Mouse (Mus musculus): ENCODE measurements around the gene I830077J02Rik.

I830077J02Rik gene

DNA sequence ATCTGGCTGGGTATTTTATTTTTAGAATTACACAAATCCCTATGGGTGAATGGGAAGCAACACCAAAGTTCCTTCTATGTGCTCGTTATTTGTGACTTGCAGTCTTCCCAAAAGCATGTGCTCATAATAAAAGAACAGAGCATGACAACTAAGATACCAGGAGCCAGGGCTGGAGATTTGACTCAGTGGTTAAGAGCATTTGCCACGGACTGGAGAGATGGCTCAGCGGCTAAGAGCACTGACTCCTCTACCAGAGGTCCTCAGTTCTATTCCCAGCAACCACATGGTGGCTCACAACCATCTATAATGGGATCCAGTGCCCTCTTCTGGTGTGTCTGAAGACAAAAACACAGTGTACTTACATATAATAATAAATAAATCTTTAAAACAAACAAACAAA is 35.7 kb downstream of the I830077J02Rik start:
- in situ Hi-C loops (cut with MboI, MseI) = loop anchor here (5.0 to 10.0 kb wide), 5 partner anchors 60 to 210 kb away; partner anchors contain the start of genes Ddx20 (in 2 of the 2), Rap1a (in 1 of the 2) and Wdr77 (in 1 of the 2)

DNA sequence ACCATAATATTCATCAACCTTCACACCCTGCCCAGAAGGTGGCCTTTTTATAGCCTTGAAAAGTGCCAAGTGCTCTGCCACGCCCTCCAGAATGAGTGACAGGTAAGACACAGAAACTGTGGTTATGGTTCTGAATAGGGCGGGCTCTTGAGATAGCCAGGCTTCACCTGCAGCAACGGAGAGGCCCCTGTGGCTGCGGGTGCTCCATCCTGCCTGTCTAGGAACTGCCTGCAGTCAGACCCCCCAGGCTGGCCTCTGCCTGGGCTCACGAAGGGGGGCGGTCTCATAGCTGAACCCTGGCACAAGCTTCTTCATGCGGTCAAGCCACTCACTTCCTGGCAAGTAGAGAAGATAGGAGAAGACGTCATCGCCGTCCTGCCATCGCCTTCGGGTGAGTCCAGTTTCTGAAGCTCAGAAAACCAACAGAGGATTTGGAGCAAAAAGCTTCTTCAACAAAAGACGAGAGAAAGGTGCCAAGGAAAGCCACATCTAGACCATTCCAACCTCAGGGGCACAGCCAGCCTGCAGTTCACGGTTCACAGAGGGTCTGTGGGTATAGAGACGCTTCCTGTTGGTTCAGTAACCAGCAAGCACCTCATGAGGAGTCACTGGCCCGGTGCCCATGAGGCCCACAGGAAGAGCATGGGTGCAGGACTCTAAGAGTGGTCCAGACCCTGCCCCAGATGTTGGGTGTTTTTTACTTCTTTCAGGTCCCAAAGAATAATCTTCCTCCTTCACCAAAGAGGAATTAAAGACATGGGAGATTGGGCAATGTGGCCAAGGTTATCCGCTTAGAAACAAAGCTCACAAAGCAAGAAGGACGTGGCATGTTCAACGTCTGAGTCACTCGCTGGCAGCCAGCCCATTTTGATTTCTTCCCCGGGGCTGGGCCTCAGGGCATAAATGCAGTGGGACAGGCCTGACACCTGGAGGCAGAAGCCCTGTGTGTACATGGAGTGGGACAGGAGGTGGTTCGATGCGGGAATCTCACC is 37.6 kb downstream of the I830077J02Rik start:
- in situ Hi-C loops (cut with MboI, MseI) = loop anchor here (5.0 to 10.0 kb wide), 5 partner anchors 62 to 208 kb away; partner anchors contain the start of genes Ddx20 (in 2 of the 2), Rap1a (in 1 of the 2) and Wdr77 (in 1 of the 2)

DNA sequence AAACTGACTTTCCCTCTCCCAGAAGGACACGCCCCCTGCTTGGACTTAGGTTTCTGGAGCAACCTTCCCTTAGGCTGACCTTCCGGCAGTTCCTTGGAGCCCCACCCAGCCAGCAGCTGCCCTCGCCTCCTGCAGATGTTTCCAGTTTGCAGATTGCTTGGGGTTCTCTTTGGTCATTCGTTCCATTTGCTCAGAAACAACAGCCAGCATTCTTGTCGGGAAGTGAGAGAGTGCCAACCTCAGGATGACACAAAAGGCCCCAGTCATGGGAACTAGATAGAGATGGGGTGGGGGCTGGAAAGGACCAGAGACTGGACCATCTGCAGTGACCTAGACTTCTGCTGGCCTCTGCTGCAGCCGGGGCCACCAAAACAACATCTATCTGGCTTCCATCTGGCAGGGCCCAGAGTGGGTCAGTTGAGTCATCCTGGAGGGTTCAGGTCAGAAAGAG is 38.5 kb downstream of the I830077J02Rik start:
- in situ Hi-C loops (cut with MboI, MseI) = loop anchor here in 1 of 2 experiments (10.0 kb wide), 1 partner anchor 79 kb away; no protein-coding TSS in a partner anchor

DNA sequence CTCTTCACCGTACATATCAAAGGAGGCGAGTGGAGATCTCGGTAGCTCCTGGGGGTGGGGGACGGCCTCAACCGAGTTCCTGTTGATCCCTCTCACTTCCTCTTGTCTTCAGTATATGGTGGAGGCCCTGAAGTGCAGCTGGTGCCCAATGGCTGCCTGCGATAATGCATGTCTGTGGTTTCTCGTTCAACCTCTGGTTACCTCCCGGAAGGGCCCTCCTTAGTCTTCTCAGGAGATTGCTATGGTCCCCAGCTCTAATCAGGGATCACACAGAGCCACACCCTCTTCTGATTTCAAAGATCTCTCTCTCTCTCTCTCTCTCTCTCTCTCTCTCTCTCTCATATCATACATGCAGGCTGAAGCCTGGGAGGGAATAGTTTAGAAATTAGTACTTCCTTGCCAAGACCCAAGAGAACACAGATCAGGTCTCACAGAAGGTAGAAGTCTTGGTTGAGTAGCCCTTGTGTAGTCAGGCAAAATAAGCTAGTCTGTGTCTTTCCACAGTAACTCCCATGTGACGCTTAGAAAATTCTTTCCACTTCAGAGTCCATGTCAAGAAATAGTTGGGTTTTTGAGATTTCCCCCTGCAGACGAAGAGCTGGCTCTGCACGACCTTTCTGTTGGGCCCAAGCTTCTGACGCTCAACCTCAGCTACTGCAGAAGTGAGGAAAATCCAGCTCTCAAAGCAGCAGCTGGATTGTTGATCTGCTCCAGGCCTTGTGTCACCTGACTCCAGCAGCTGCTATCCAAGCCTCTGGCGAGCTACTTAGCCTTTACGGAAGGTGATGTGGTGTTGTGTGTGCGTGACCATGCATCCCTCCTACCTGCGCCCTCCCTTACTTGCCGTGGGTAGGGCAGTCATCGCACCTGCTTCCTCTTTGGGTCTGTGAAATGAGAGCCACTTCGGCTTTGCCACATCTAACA is 39.6 kb downstream of the I830077J02Rik start:
- in situ Hi-C loops (cut with MboI, MseI) = loop anchor here in 1 of 2 experiments (10.0 kb wide), 1 partner anchor 78 kb away; no protein-coding TSS in a partner anchor

DNA sequence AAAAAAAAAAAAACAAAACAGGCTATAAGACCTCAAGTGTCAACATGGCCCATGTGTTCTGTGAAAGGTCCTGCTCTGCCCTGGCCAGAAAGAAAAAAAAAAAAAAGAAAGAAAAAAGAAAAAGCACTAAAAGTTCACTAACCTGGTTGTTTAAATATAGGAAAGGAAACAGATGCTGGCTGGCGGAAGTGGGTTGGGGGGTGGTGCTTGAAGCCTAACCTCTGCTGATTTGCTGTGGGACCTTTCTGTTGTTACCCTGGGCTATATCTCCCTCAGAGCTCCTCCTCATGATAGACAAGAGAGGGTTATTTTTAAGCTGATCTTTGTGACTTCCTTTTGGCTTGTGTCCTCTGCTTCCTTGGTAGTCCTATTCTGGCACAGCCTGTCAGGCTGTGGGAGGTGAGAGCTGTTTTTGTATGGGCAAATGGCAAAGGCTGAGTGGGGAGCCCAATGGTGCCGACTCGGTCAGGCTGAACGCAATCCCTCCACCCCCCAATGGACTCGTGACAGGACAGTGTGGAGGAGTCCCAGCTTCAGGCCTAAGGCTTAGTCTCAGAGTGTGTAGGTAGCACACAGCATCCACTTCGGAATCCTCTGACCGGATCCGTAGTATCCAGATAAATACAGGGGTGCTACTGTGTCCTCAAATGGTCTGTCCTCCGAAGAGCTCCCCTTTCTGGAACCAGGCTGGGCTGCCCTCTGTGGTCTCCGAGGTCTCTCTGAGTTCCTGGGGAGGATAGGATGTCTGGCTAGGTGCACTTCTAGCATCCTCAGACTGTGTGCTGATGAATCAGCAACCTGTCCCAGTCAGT is 40.5 kb downstream of the I830077J02Rik start:
- in situ Hi-C loops (cut with MboI, MseI) = loop anchor here in 1 of 2 experiments (10.0 kb wide), 1 partner anchor 77 kb away; no protein-coding TSS in a partner anchor

DNA sequence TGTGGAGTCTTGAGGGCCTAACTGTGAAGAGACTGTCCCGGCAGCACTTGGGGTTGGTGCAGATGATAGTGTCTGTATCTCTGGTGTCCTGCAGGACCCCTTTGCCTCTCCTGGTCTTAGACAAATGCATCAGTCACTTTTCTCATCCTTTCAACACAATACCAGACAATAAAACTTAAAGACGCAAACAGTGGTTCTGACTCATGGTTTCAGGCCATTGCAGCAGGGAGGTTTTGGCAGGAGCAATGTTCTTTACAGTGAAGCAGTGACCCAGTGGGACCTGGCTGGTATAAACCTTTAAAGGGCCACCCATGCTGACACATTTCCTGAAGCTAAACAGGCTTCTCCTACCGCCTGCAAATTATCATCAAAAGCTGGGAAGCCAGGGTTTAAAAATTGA is 41.3 kb downstream of the I830077J02Rik start:
- in situ Hi-C loops (cut with MboI, MseI) = loop anchor here in 1 of 2 experiments (10.0 kb wide), 1 partner anchor 76 kb away; no protein-coding TSS in a partner anchor

DNA sequence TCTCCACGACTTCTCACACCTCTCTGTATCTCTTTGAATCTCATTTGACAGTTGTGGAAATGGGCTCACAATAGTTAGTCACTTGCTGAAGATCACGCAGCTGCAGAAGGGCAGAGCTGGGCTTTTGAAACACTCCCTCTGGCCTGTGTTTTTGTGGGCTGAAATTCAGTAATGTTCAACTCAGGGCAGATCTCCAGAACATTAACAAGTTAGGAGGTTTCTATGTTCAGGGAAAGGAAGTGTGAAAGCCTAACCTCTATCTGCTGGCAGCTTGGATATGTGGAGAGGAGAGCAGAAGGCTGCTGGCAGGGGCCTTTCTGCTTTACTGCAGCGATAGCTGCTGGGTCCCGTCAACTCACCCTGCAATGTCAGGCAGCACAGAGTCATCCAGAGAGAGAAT is 42.2 kb downstream of the I830077J02Rik start:
- in situ Hi-C loops (cut with MboI, MseI) = loop anchor here in 1 of 2 experiments (10.0 kb wide), 1 partner anchor 75 kb away; no protein-coding TSS in a partner anchor

DNA sequence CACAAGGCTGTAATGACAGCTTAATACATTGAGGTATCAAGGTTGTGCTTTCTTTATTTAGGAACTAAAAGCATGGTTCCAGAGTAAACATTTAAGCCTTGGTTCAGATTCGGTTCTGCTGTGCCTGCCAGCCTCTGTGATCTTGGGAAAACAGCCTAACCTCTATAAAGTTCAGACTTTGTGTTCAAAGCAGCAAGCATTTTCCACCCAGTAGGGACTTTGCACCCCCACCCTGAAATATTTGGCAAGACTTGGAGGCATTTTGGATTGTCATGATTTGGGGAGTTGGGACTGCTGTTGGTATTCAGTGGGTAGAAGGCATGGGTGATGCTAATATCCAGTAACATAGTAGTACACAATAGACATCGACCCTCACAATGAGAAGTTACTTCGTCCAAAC is 43.5 kb downstream of the I830077J02Rik start:
- in situ Hi-C loops (cut with MboI, MseI) = no loop called here

DNA sequence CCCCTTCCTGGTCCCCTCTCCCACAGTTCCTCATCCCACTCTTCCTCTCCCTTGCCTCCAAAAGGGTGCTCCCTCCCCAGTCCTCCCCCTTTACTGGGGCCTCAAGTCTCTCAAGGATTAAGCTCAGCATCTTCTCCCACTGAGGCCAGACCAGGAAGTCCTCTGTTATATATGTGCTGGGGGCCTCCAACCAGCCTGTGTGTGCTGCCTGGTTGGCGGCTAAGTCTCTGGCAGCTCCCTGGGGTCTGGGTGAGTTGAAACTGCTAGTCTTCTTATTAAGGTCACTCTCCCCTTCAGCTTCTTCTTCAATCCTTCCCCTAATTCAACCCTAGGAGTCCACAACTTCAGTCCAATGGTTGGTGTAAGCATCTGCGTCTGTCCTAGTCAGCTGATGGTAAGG is 49.4 kb downstream of the I830077J02Rik start:
- in situ Hi-C loops (cut with MboI, MseI) = no loop called here

DNA sequence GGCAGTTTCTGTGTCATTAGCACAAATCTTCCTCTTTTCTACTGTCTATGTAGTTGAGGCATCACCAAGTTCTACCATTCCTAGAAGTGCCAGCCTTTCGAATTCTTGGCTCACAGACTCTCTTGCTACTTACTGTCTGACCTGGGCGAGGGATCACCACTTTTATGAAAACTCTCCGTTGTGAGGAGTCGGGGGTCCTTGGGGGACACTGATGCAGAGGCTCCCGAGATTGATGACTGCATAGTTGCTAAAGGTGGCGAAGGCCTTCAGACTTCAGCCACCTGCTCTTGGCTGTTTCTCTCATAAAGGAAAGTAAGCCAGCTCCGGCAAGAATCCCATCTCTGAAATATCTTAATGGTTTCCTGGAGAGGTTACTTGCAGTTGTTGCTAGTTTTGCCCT is 50.4 kb downstream of the I830077J02Rik start:
- in situ Hi-C loops (cut with MboI, MseI) = no loop called here

DNA sequence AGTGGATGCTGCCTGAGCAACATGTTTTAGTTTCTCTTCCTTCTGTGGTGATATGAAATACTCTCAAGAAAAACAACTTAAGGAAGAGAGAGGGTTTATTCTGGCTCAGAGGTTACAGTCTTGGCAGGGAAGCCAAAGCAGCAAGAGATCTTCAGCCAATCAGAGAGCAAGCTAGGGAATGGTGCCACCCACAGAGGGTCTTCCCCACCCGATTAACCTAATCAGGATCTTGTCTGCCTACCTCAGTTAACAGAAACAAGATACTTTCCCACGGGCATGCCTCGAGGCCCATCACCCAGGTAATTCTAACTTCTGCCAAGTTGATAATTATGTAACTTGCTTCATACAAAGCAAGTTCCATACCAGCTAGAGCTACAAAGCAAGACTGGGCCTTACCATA is 52.0 kb downstream of the I830077J02Rik start:
- in situ Hi-C loops (cut with MboI, MseI) = no loop called here

DNA sequence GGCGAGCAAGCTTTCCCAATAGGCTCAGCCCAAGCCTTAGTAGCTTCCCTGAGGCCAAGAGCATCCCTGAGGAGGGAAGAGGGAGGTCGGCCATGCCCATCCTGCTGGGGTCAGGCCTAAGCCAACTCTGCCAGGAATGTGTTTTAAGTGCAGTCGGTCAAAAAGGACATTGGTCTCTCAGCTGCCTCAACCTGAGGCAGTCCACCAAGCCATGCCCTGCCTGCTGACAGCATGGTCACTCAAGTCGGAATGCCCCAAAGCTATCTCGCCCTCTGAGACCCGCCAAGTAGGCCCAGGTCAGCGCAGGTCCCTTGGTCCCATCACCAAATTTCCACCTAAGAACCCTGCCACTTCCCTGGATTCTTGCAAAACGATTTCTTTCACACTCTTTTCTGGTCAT is 53.7 kb downstream of the I830077J02Rik start:
- in situ Hi-C loops (cut with MboI, MseI) = loop anchor here in 1 of 2 experiments (5.0 to 10.0 kb wide), 2 partner anchors 46 to 1996 kb away; partner anchors contain the start of gene Eps8l3

DNA sequence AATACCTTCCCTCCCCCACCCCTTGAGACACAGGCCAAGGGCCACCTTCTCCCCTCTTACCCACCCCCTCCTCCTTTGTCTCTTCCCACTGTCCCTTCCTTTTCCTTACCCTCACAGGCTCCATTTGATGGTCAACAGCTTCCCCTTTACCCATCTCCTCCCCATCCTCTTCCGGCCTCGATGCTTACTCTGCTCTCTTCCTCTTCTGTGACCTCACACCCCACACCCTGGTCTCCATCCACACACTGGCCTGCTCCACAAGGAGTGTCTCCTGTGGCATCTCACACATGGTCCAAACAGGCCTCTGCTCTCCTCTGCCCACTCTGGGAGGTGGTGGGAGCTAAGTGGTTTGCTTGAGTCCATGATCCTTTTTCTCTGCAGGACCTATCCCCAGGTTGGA is 54.5 kb downstream of the I830077J02Rik start:
- in situ Hi-C loops (cut with MboI, MseI) = loop anchor here in 1 of 2 experiments (5.0 to 10.0 kb wide), 2 partner anchors 46 to 1997 kb away; partner anchors contain the start of gene Eps8l3

DNA sequence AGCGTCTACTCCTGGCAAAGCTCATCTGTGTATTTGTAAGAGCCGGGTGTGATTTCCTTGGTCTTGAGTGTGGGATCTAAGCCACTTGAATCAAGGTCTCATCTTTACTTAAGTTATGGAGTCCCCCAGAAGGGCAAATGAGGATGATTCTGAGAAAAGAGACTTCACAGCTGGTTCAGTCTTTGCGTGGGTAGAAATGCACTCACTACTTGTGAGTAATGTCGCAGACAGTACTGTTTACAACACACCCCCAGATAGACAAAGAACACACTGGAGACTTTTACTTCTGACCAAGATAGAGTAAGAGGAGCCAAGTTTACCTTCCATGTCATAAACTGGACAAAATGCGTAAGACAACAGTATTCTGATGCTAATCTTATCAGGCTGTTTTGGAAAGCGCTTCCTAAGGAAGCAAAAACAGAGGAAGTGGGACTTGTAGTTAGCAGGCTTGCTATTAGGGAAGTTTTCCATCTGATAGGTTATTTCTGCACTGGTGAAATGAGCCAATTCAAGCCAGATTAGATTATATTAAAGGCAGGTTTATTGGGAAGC is 55.1 kb downstream of the I830077J02Rik start:
- in situ Hi-C loops (cut with MboI, MseI) = loop anchor here in 1 of 2 experiments (5.0 to 10.0 kb wide), 2 partner anchors 45 to 1997 kb away; partner anchors contain the start of gene Eps8l3

DNA sequence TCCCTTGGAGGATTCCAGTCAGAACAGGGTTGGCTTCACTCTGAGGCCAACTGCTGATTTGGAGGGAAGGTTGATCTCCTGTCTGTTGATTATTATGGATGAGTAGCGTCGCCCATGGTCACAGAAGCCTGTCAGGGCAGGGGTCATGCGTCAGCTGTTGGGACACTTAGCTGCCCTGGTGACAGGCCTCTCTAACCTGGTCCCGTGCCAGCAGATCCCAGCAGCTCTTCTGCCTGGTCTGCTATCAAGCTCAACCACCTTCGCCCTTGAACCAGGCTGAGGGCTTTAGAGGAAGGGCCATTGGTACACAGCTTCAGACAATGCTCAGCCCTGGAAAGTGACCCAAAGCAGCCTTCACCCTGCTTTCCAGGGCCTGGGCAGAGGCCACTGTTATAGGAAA is 56.4 kb downstream of the I830077J02Rik start:
- in situ Hi-C loops (cut with MboI, MseI) = loop anchor here in 1 of 2 experiments (5.0 to 10.0 kb wide), 2 partner anchors 44 to 1999 kb away; partner anchors contain the start of gene Eps8l3

Data from T-helper 17 cell (primary cell).